Mouse (Mus musculus): ENCODE data around the gene Spaca4. TPM values are rescaled to one million over a fixed set of nuclear protein-coding genes. Genes with fewer than 3 reads are reported as not detected.

Gene Spaca4
- polyA plus RNA-seq, 1 experiment from 2014 or later, result not detected

DNA sequence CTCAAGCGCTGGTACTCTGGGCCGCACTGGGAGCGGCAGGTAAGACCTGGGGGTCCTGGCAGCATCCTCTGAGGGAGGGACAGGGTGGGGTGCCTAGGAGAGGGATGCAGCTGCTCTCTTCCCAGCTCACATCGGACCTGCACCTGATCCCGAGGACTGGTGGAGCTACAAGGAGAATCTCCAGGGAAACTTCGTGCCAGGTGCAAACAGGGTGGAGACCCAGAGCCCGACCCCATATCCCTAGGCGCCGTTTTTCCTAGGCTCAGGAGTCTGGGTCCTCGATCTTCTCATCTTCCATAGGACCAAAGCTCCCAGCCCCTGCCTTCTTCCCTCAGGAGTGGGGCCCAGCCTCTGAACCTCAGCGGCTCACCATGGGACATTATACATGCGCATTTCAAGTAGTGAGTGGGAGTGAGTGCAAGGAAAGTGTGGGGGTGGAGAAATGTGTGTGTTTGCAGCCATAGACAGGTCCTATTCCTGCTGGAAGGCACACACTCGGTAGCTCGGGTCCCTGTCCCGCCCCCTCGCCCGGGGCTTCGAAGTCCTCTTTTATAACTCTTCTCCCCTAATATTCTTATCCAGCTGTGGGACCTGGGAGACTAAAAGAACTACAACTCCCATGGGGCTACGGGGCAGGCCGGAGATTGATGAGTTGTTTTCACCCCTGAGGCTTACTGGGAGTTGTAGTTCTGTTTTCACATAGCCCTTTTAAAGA lies 25.2 kb downstream of the Spaca4 start:
- H3K4me2 ChIP-seq (ENCODE audit: low read depth, low read length), result peak overlapping the region; percentile 72
- H3K4me3 ChIP-seq (ENCODE audit: low read depth, low read length), result peak overlapping the region; percentile 31
- peaks cover 19% of the 10 kb centered on the region for H3K27me3 ChIP-seq (ENCODE audit: control insufficient read depth, insufficient read depth, low read length)
- DNase-seq (ENCODE audit: low spot score) (peak; percentile 90), ATAC-seq (replicated peaks; ENCODE audit: insufficient number of reproducible peaks, low FRiP score, low TSS enrichment, low read depth) (no peak)
- no peaks in the 10 kb centered on the region for H3K9me3 ChIP-seq (replicated peaks; ENCODE audit: control insufficient read depth, low read length)
- H3K27ac ChIP-seq (replicated peaks; ENCODE audit: low read depth, low read length), result no peak overlapping the region
- no peaks in the 10 kb centered on the region for H3K36me3 ChIP-seq (replicated peaks; ENCODE audit: control insufficient read depth, insufficient read depth, low read depth, low read length)
- H3K4me1 ChIP-seq (ENCODE audit: control insufficient read depth, insufficient read depth, low read length), result peaks cover 7% of the 10 kb centered on the region
- WGBS, result 1% methylated on average over 20 of the region's 20 CpGs
- H3K9ac ChIP-seq (replicated peaks; ENCODE audit: low read length), result peak overlapping the region; percentile 51

GRCm38 (mm10) chr7:45699523-45700141 lies 26.0 kb downstream of the Spaca4 start, which contains the start of gene Car11:
Gene Car11, plus strand, starts transcription at chr7:45699843.
- H3K36me3 ChIP-seq (replicated peaks; ENCODE audit: control insufficient read depth, insufficient read depth, low read depth, low read length), result no peaks in the 10 kb centered on the region
- peaks cover 7% of the 10 kb centered on the region for H3K4me1 ChIP-seq (ENCODE audit: control insufficient read depth, insufficient read depth, low read length)
- ATAC-seq (replicated peaks; ENCODE audit: insufficient number of reproducible peaks, low FRiP score, low TSS enrichment, low read depth) (no peak), DNase-seq (ENCODE audit: low spot score) (no peak)
- 1% methylated on average over 35 of the region's 36 CpGs for WGBS
- no peak within 1 kb of the TSS for H3K27ac ChIP-seq (replicated peaks; ENCODE audit: low read depth, low read length)
- H3K4me3 ChIP-seq (ENCODE audit: low read depth, low read length), result peak within 1 kb of the TSS; percentile 31
- H3K9ac ChIP-seq (replicated peaks; ENCODE audit: low read length), result peak within 1 kb of the TSS; percentile 51
- H3K4me2 ChIP-seq (ENCODE audit: low read depth, low read length), result peak within 1 kb of the TSS; percentile 72
- H3K9me3 ChIP-seq (replicated peaks; ENCODE audit: control insufficient read depth, low read length), result no peaks in the 10 kb centered on the region
- H3K27me3 ChIP-seq (ENCODE audit: control insufficient read depth, insufficient read depth, low read length), result peaks cover 19% of the 10 kb centered on the region

GRCm38 (mm10) chr7:45697894-45698293 lies 27.7 kb downstream of the Spaca4 start:
- H3K4me1 ChIP-seq (ENCODE audit: control insufficient read depth, insufficient read depth, low read length), result peaks cover 3% of the 10 kb centered on the region; the same call in 1 of the 2 replicates
- 85% methylated on average over 7 of the region's 7 CpGs for WGBS
- no peaks in the 10 kb centered on the region for H3K36me3 ChIP-seq (replicated peaks; ENCODE audit: control insufficient read depth, insufficient read depth, low read depth, low read length)
- H3K9ac ChIP-seq (replicated peaks; ENCODE audit: low read length), result no peak overlapping the region
- no peaks in the 10 kb centered on the region for H3K9me3 ChIP-seq (replicated peaks; ENCODE audit: control insufficient read depth, low read length)
- DNase-seq (ENCODE audit: low spot score), result no peak
- H3K27ac ChIP-seq (replicated peaks; ENCODE audit: low read depth, low read length), result no peak overlapping the region
- peaks cover 19% of the 10 kb centered on the region for H3K27me3 ChIP-seq (ENCODE audit: control insufficient read depth, insufficient read depth, low read length)
- no peak overlapping the region for H3K4me2 ChIP-seq (ENCODE audit: low read depth, low read length)
- no peak overlapping the region for H3K4me3 ChIP-seq (ENCODE audit: low read depth, low read length)
- ATAC-seq (replicated peaks; ENCODE audit: insufficient number of reproducible peaks, low FRiP score, low TSS enrichment, low read depth), result no peak

- no peaks in the 10 kb centered on the region for H3K9me3 ChIP-seq (replicated peaks; ENCODE audit: control insufficient read depth, low read length)
- 0 out of 2 replicates have a peak overlapping the region, but pooled peaks have one; percentile 49 for H3K27ac ChIP-seq (replicated peaks; ENCODE audit: low read depth, low read length)
- H3K36me3 ChIP-seq (replicated peaks; ENCODE audit: control insufficient read depth, insufficient read depth, low read depth, low read length), result no peaks in the 10 kb centered on the region
- no peak overlapping the region for H3K4me3 ChIP-seq (ENCODE audit: low read depth, low read length)
- H3K4me2 ChIP-seq (ENCODE audit: low read depth, low read length), result no peak overlapping the region; the same call in 1 of the 2 replicates
- peak; percentile 68 for DNase-seq (ENCODE audit: low spot score)
- no peak overlapping the region for H3K9ac ChIP-seq (replicated peaks; ENCODE audit: low read length)
- WGBS, result 21% methylated on average over 6 of the region's 6 CpGs
- H3K4me1 ChIP-seq (ENCODE audit: control insufficient read depth, insufficient read depth, low read length), result no peaks in the 10 kb centered on the region
- peak; percentile 30; the same call in 1 of the 2 replicates for ATAC-seq (replicated peaks; ENCODE audit: insufficient number of reproducible peaks, low FRiP score, low TSS enrichment, low read depth)
- peaks cover 14% of the 10 kb centered on the region for H3K27me3 ChIP-seq (ENCODE audit: control insufficient read depth, insufficient read depth, low read length)
Measured at GRCm38 (mm10) chr7:45695098-45695497, 30.5 kb downstream of the Spaca4 start.

- ATAC-seq (replicated peaks; ENCODE audit: insufficient number of reproducible peaks, low FRiP score, low TSS enrichment, low read depth) (no peak), DNase-seq (ENCODE audit: low spot score) (no peak)
- peaks cover 7% of the 10 kb centered on the region for H3K27me3 ChIP-seq (ENCODE audit: control insufficient read depth, insufficient read depth, low read length)
- H3K9me3 ChIP-seq (replicated peaks; ENCODE audit: control insufficient read depth, low read length), result no peaks in the 10 kb centered on the region
- H3K27ac ChIP-seq (replicated peaks; ENCODE audit: low read depth, low read length), result peak within 1 kb of the TSS; percentile 49; the same call in 1 of the 2 replicates
- H3K9ac ChIP-seq (replicated peaks; ENCODE audit: low read length), result no peak within 1 kb of the TSS
- no peaks in the 10 kb centered on the region for H3K36me3 ChIP-seq (replicated peaks; ENCODE audit: control insufficient read depth, insufficient read depth, low read depth, low read length)
- no peak within 1 kb of the TSS for H3K4me3 ChIP-seq (ENCODE audit: low read depth, low read length)
- H3K4me1 ChIP-seq (ENCODE audit: control insufficient read depth, insufficient read depth, low read length), result no peaks in the 10 kb centered on the region
- WGBS, result 83% methylated on average over 50 of the region's 50 CpGs
- no peak within 1 kb of the TSS; the same call in 1 of the 2 replicates for H3K4me2 ChIP-seq (ENCODE audit: low read depth, low read length)
Measured at GRCm38 (mm10) chr7:45693921-45694591, 31.6 kb downstream of the Spaca4 start, which contains the start of gene Sec1. Gene Sec1, minus strand, starts transcription at chr7:45694402.

DNA sequence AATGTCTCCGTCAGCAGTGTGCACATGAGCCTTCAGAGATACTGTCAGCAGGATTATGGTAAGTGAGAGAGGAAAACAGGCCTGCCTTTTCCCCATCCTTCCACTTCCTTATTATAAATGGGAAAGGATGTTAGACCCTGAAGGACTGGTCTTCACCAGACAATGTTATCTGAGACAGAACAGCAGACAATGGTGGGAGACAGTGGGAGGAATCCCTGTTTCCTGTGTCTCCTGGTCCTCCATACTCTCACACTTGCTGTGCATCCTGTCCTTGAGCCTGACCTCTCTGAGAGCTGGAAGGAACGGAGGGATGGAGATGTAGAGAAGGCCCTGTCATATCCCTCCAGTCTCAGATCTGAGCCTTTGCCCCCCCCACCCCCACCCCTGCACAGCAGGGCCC lies 33.2 kb downstream of the Spaca4 start:
- no peak for ATAC-seq (replicated peaks; ENCODE audit: insufficient number of reproducible peaks, low FRiP score, low TSS enrichment, low read depth)
- no peaks in the 10 kb centered on the region for H3K27me3 ChIP-seq (ENCODE audit: control insufficient read depth, insufficient read depth, low read length)
- WGBS, result 69% methylated on average over 2 of the region's 2 CpGs
- no peak overlapping the region for H3K27ac ChIP-seq (replicated peaks; ENCODE audit: low read depth, low read length)
- H3K9me3 ChIP-seq (replicated peaks; ENCODE audit: control insufficient read depth, low read length), result no peaks in the 10 kb centered on the region
- no peak overlapping the region for H3K4me3 ChIP-seq (ENCODE audit: low read depth, low read length)
- no peak overlapping the region for H3K4me2 ChIP-seq (ENCODE audit: low read depth, low read length)
- no peaks in the 10 kb centered on the region for H3K36me3 ChIP-seq (replicated peaks; ENCODE audit: control insufficient read depth, insufficient read depth, low read depth, low read length)
- H3K4me1 ChIP-seq (ENCODE audit: control insufficient read depth, insufficient read depth, low read length), result no peaks in the 10 kb centered on the region
- no peak overlapping the region for H3K9ac ChIP-seq (replicated peaks; ENCODE audit: low read length)
- no peak for DNase-seq (ENCODE audit: low spot score)

GRCm38 (mm10) chr7:45689800-45690199 lies 35.8 kb downstream of the Spaca4 start:
- Histone ChIP-seq H3K4me2 (ENCODE audit: low read depth, low read length) (no peak overlapping the region), H3K27ac (replicated peaks; ENCODE audit: low read depth, low read length) (no peak overlapping the region), H3K9ac (replicated peaks; ENCODE audit: low read length) (no peak overlapping the region), H3K4me3 (ENCODE audit: low read depth, low read length) (no peak overlapping the region), H3K9me3 (replicated peaks; ENCODE audit: control insufficient read depth, low read length) (no peaks in the 10 kb centered on the region), H3K36me3 (replicated peaks; ENCODE audit: control insufficient read depth, insufficient read depth, low read depth, low read length) (no peaks in the 10 kb centered on the region), H3K4me1 (ENCODE audit: control insufficient read depth, insufficient read depth, low read length) (peaks cover 9% of the 10 kb centered on the region), H3K27me3 (ENCODE audit: control insufficient read depth, insufficient read depth, low read length) (no peaks in the 10 kb centered on the region)
- no peak for ATAC-seq (replicated peaks; ENCODE audit: insufficient number of reproducible peaks, low FRiP score, low TSS enrichment, low read depth)
- DNase-seq (ENCODE audit: low spot score), result no peak
- WGBS, result 69% methylated on average over 11 of the region's 11 CpGs
